Mouse (Mus musculus): ENCODE measurements around the gene Clca3a2.

GRCm38 (mm10) chr3:144760592-144761309, 58.5 kb downstream of the Clca3a2 start, which contains the start of gene Clca3a1:
- TF ChIP-seq CTCF (conservative IDR thresholded peaks at IDR 0.05; ENCODE audit: insufficient read depth, insufficient read length, low read depth, low read length): no peak
- TF ChIP-seq POLR2A (IDR thresholded peaks at IDR 0.05; ENCODE audit: low read depth, low read length): no peak
